Mouse (Mus musculus) E14TG2a.4 (cell line): Measurements from ENCODE around the gene Bmp6.

Experiments used
- CTCF ChIP-seq: conservative IDR thresholded peaks from 2 replicates; pipeline ENCODE4 v1.5.1; 2014; ENCODE audit warnings: low read length
- NANOG ChIP-seq: IDR thresholded peaks from 2 replicates; pipeline ENCODE4 v1.6.1; 2014; ENCODE audit warnings: borderline replicate concordance, low read length, mixed read lengths
- POU5F1 ChIP-seq: IDR thresholded peaks from 2 replicates; pipeline ENCODE4 v1.6.1; 2014; ENCODE audit warnings: low read length, borderline replicate concordance

GRCm38 (mm10) chr13:38473497-38473896, 128.6 kb downstream of the Bmp6 start:
- TF ChIP-seq CTCF: no peak
- no peak for TF ChIP-seq POU5F1
- TF ChIP-seq NANOG: no peak
